Mouse (Mus musculus) B cell, adult 62 days (primary cell): ENCODE measurements around the gene Fdps. TPM values are rescaled to one million over a fixed set of nuclear protein-coding genes. Genes with fewer than 3 reads are reported as not detected.

ENCODE experiments used
- total RNA-seq: library from RNA; stranded (reverse); gene quantifications from 4 replicates; pipeline ENCODE4 v1.2.4, GENCODE M21; 2023

The Fdps gene
- 17.6 to 21.4 TPM (median 20.3 TPM) in 4 replicates for total RNA-seq

GRCm38 (mm10) chr3:89101812-89102494 is at the start of gene Fdps:
Fdps (minus strand) TSS chr3:89101959.

DNA sequence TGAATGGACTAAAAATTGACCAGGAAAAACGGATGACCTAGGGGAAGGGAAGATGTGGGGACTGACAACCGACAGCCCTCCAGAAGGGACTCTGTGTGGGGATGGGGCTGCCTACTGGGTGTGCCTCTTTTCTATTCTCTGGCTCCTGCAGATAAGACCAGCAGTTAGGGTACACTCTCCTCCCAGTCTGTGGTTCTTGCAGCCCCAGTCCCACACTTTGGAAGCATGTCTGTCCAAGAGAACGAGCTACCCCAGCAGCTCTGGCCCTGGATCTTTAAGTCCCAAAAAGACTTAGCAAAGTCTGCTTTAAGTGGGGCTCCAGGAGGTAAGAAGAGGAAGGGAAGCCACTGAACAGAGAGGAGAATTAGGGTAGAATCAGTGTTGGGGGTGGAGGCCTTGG is 34.2 kb upstream of the Fdps start, which contains the start of gene Pklr:
TSS of gene Pklr (plus strand) at position 185 of the 400 bp plus-strand sequence.

DNA sequence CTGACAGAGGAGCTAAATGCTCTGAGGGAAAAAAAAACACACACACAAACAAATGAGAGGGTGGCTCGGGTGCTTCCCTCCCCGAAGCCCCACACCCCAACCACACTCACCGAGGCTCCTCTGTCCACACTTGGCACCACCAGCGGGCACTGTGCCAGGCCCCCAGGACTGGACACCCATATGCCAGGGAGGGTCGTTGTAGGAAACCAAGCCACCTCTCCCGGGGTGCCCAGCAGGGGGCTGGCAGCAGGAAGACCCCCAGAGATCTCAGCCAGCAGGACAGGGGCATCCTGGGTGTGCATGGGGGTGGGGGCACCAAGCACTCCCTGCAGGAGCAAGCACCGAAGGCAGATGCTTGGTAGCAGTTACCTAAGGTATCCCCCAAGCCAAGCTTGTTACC is 948 bp downstream of the Fdps start, which contains the start of gene Gm43738:
TSS of gene Gm43738 (minus strand) at position 289 of the 400 bp plus-strand sequence.

DNA sequence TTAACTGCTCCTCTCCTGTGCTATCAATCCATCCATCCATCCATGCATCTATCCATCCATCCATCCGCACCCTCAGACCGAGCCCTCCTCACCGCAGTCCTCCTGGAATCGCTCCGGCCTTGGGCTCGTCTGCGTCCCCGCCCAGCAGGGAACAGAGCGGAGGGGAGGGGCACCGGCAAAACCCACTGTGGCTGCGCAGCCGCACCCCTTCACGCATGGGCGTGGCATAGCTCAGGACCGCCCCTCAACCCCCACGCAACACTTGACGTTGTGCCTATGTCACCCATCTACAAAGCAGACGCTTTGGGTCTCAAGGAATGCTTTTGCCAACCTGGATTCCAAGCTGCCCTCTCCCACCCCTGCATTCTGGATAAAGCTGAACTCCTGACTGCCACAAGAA is 8.6 kb downstream of the Fdps start, which contains the start of gene Rusc1:
TSS of gene Rusc1 (minus strand) at position 137 of the 400 bp plus-strand sequence.

Other genes with a start within 250 kb of the Fdps start
- 14.8 to 15.3 TPM (median 15.0 TPM) in 4 replicates for gene Msto1, start 188.0 kb downstream of the Fdps start, total RNA-seq
- gene Ash1l, start 151.3 kb downstream of the Fdps start, total RNA-seq = 93.7 to 103 TPM (median 97.8 TPM) in 4 replicates
- 78.6 to 91.7 TPM (median 88.6 TPM) in 4 replicates for gene Dap3, start 150.8 kb downstream of the Fdps start, total RNA-seq
- gene Rusc1, start 8.6 kb downstream of the Fdps start, total RNA-seq = 53.5 to 67.5 TPM (median 58.6 TPM) in 4 replicates
- gene Gm43738, start 860 bp downstream of the Fdps start, total RNA-seq = not detected in 4 replicates
- gene Pklr, start 34.2 kb upstream of the Fdps start, total RNA-seq = not detected in 4 replicates
- gene Hcn3, start 58.2 kb upstream of the Fdps start, total RNA-seq = 2.2 to 5.3 TPM (median 5.1 TPM) in 4 replicates
- gene Clk2, start 62.8 kb upstream of the Fdps start, total RNA-seq = 144 to 159 TPM (median 155 TPM) in 4 replicates
- 109 to 121 TPM (median 115 TPM) in 4 replicates for gene Scamp3, start 75.5 kb upstream of the Fdps start, total RNA-seq
- 12.9 to 24.4 TPM (median 20.3 TPM) in 4 replicates for gene Fam189b, start 81.2 kb upstream of the Fdps start, total RNA-seq
- gene Gba, start 101.0 kb upstream of the Fdps start, total RNA-seq = 79.6 to 102 TPM (median 97.6 TPM) in 4 replicates
- gene Thbs3, start 113.2 kb upstream of the Fdps start, total RNA-seq = 8.6 to 13.2 TPM (median 9.9 TPM) in 4 replicates
- gene Mtx1, start 125.1 kb upstream of the Fdps start, total RNA-seq = 227 to 250 TPM (median 239 TPM) in 4 replicates
- gene Muc1, start 127.1 kb upstream of the Fdps start, total RNA-seq = 1.4 to 3.6 TPM (median 1.6 TPM) in 4 replicates
- gene Krtcap2, start 144.0 kb upstream of the Fdps start, total RNA-seq = 88.4 to 116 TPM (median 101 TPM) in 4 replicates
- 2.1 to 5.6 TPM (median 3.3 TPM) in 4 replicates for gene Trim46, start 144.3 kb upstream of the Fdps start, total RNA-seq
- gene Dpm3, start 157.4 kb upstream of the Fdps start, total RNA-seq = 64.0 to 79.9 TPM (median 68.1 TPM) in 4 replicates
- gene Slc50a1, start 168.6 kb upstream of the Fdps start, total RNA-seq = 140 to 170 TPM (median 145 TPM) in 4 replicates
- 1.0 to 1.8 TPM (median 1.1 TPM) in 4 replicates for gene Efna1, start 179.2 kb upstream of the Fdps start, total RNA-seq
- gene Efna3, start 221.0 kb upstream of the Fdps start, total RNA-seq = not detected in 4 replicates
- 0.36 TPM in 1 of 4 replicates, not detected in the others for gene Efna4, start 236.1 kb upstream of the Fdps start, total RNA-seq
- gene Adam15, start 248.0 kb upstream of the Fdps start, total RNA-seq = 6.8 to 7.4 TPM (median 7.1 TPM) in 4 replicates